Mouse (Mus musculus) monocyte, adult 59 days (primary cell): Measurements from ENCODE around the gene G6pc3. TPM values are rescaled to one million over a fixed set of nuclear protein-coding genes. Genes with fewer than 3 reads are reported as not detected.

Source experiments
- total RNA-seq, 2 experiments: library from RNA; stranded (reverse); gene quantifications; one replicate each; pipeline ENCODE4 v1.2.4; 2023

Gene G6pc3
- 10 to 100 TPM; 29.8 to 33.5 TPM for total RNA-seq

DNA sequence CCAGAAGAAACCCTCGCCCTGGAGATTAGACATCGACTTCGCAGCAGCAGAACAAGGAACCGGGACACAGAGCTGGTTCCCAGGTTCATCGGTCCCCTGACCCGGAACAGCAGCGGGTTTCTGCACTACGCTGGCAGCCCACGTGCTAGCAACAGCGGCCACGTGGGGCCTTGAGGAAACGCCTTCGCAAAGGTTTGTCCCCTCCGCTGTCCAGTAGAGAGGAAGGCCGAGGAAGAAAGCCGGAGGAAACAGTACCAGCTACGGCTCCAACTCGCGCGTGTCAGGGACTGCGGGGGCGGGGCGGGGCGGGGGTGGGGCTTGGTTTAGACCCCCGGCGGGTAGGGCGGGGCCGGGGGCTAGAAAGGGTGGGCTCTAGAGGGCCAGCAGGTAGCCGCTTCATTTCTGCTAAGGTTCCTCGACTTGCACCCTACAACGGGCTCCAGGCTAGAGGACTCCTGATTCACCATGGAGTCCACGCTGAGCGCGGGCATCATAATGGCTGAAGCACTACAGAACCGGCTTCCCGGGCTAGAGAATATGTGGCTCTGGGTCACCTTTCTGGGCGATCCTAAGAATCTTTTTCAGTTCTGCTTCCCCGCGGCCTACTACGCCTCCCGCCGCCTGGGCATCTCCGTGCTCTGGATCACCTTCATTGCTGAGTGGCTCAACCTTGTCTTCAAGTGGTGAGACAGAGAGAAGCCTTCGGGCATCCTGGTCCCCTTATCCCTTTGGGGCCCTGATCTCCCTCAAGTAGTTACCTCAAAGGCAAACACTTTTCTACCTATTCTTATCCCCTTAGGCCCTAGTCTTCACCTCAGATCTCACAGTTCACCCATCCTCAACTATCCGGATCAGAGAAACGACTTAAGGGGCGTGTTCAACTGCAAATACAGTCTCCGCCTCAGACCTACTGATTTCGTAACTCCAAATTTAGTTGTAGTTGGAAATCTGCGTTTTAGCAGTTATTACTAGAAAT lies at the start of gene G6pc3:
Gene G6pc3, plus strand, starts transcription at position 160 of the 976 bp plus-strand sequence.

DNA sequence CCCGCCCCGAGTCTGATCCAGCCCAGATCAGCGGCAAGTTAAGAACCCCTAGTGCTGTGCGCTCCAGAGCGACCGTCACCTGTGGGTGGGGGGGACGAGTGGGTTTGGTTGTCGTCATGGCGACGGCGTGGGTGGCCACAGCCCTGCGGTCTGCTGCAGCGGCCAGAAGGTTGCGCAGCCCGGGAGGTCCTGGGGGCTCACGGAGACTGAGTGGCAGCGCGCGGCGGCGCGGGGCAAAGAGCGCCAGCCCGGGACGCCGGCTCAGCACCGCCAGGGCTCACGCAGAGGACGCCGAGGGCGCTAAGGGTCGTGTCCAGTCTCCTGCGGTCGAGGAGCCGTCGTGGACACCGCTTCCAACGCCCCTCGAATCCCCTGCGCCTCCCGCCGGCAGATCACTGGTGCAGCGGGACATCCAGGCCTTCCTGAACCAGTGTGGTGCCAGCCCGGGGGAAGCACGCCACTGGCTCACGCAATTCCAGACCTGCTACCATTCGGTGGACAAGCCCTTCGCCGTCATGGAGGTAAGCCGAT lies 43.9 kb upstream of the G6pc3 start, which contains the start of gene Nags:
Gene Nags, plus strand, starts transcription at position 43 of the 531 bp plus-strand sequence.

DNA sequence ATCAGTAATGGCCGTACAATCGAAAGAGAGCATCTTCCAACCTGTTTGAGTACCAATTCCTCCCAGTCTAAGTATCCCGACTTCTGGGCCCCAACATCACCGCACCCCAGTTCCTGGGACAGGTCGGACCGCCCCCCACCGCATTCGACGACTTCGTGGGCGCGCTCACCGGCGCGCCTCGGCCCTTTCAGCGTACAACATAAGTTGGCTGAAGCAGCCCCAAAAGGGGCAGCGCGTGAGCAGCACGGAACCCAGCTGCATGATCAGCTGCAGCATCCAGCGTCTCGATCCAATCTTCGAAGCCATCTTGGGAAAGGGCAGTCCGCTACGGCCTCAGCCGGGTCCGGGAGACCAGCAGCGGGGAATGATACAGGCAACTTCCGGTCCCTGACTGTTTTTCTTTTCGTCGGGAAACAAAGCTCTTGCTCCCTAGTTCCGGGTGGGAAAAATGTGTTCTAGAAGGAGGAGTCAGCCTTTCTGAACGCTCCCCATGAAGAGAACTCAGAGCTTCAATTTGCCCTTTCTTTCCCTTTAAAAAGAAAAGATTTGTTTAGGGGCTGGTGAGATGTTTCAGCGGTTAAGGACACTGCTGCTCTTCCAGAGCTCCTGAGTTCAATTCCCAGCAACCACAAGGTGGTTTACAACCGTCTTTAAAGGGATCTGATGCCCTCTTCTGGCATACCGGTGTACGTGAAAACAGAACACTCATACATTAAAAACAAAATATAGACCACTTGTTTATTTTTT lies 33.2 kb upstream of the G6pc3 start, which contains the start of gene Tmem101:
Gene Tmem101, minus strand, starts transcription at position 366 of the 747 bp plus-strand sequence.

DNA sequence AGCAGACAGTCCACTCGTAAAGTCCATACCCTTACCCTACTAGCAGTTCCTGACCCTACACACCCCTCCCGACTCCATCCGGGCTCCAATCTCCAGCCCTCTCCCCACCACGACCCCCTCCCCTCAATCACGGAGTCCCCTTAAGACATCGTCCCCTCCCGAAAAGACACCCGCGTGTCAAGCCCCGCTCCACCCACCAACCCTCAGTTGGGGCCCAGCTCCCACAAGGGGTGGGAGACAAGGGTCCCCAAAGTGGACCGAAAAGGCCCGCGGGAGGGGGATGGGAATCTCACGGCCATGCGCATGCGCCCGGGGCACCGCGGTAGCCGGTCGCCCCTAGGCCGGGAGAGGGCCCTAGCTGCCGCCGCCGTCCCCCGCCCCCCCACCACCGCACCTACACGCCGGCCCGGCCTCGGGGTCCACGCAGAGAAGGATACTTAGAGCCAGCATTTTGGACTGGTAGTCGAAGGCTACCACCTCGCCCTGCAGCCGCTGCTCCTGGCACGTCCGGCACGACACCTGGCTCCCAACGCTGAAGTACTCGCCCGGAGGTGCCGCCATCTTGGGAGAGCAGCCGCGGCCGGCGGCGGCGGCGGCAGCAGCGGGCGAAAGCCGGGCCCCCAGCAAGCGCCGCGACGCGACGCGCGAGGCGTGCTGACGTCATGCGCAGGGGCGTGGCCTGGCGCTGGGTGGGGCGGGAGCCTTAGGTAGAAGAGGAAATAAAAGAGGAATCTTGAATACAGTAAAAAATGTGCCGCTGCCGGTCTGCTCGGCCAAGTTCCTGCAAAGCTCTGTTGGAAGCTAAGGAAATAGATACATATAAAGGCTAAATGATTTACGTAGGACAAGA lies 4.5 kb upstream of the G6pc3 start, which contains the start of gene Lsm12:
Gene Lsm12, minus strand, starts transcription at position 651 of the 850 bp plus-strand sequence.

DNA sequence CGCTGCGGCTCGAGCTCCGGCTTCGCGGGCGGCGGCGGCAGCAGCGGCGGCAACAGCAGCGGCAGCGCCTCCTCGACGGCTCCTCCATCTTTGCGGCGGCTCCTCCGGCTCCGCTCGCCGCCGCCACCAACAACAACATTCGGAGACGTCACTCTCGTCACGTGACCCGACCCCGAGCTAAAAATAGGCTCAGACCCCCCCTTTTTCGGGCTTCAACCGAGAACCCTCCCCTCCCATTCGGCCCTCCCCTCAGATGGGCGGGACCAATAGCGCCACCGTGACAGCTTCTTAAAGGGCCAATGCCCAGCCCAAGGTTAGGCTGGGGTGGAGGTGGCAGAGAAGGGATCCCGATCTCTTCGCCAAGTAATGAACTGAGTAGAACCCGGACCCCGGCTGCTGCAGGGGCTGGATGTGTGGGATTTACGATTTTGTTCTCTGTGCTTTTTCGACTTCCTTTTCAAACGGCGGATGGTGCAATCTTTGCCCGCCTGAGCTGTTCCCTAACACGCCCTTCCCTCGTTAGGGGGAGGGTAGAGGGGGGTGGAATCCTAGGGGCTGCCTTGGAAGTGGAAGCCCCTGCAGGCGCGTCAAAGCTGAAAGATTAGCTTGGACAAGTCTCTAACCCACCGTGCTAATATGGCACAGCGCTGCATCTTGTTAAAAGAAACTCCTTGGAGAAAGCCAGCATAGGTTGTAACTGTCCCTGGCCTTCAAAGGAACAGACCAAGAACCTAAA lies 40.8 kb downstream of the G6pc3 start, which contains the start of gene Hdac5:
Gene Hdac5, minus strand, starts transcription at position 161 of the 736 bp plus-strand sequence.

Other genes starting within 250 kb of the G6pc3 start
- gene Sost, start 222.6 kb upstream of the G6pc3 start, total RNA-seq: not detected
- not detected for gene Cfap97d1, start 205.3 kb upstream of the G6pc3 start, total RNA-seq
- 100 to 1,000 TPM; 133 to 134 TPM for gene Dusp3, start 202.6 kb upstream of the G6pc3 start, total RNA-seq
- gene Mpp3, start 161.2 kb upstream of the G6pc3 start, total RNA-seq: not detected
- gene Cd300lg, start 148.1 kb upstream of the G6pc3 start, total RNA-seq: 10 to 100 TPM; 32.8 to 33.4 TPM
- not detected for gene Mpp2, start 101.1 kb upstream of the G6pc3 start, total RNA-seq
- gene Ppy, start 88.3 kb upstream of the G6pc3 start, total RNA-seq: not detected
- gene Pyy, start 81.8 kb upstream of the G6pc3 start, total RNA-seq: not detected
- not detected for gene Nags, start 44.1 kb upstream of the G6pc3 start, total RNA-seq
- gene Tmem101, start 33.2 kb upstream of the G6pc3 start, total RNA-seq: 10 to 100 TPM in 1 of 2 experiments, 1 to 10 TPM in 1; 8.6 to 11.6 TPM
- 10 to 100 TPM; 46.7 to 51.0 TPM for gene Lsm12, start 4.3 kb upstream of the G6pc3 start, total RNA-seq
- gene Hdac5, start 40.5 kb downstream of the G6pc3 start, total RNA-seq: 100 to 1,000 TPM; 181 to 190 TPM
- gene BC030867, start 59.3 kb downstream of the G6pc3 start, total RNA-seq: under 1 TPM; 0.21 to 0.47 TPM
- not detected for gene Asb16, start 79.1 kb downstream of the G6pc3 start, total RNA-seq
- 10 to 100 TPM; 41.5 to 47.0 TPM for gene Tmub2, start 95.3 kb downstream of the G6pc3 start, total RNA-seq
- 10 to 100 TPM; 56.3 to 57.2 TPM for gene Atxn7l3, start 107.0 kb downstream of the G6pc3 start, total RNA-seq
- gene Ubtf, start 130.1 kb downstream of the G6pc3 start, total RNA-seq: 100 to 1,000 TPM in 1 of 2 experiments, 10 to 100 TPM in 1; 91.7 to 103 TPM
- under 1 TPM in 1 of 2 experiments, not detected in 1; 0.24 TPM for gene Slc4a1, start 176.6 kb downstream of the G6pc3 start, total RNA-seq
- gene Rundc3a, start 203.8 kb downstream of the G6pc3 start, total RNA-seq: not detected
- 10 to 100 TPM; 59.1 to 75.0 TPM for gene Slc25a39, start 218.3 kb downstream of the G6pc3 start, total RNA-seq
- 100 to 1,000 TPM; 535 to 541 TPM for gene Grn, start 240.7 kb downstream of the G6pc3 start, total RNA-seq